In the genomic region with DNA sequence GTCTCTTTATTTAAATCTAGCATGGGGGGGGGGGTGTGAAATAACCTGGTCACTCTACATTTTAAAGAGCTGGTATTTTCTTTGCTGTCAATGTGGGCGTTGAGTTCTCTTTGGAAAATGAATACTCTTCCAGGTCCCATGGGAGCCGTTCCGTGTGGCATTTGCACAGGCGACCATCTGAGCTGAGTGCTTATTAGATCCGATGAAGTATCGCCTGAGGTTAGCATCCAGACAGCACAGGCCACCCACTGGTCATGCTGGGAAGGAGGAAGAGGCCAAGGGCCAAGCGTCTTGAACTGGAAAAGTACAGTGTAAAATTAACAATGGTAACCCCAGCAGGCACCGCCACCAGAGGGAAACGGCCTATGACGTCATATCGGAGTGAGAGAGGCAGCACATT, we compare ENCODE assay signal across 18 mouse cellular contexts. TPM values are rescaled to one million over a fixed set of nuclear protein-coding genes. Genes with fewer than 3 reads are reported as not detected.
DNase-seq lines count a peak whose midpoint lies in the region; ATAC-seq lines count a peak whose summit lies in the region.
"Had no signal": no experiment of that assay in that cellular context is flagged by ENCODE, and none has a peak within 500 bp of the region (broad histone marks: within the 10 kb centered on the region; RNA-seq: fewer than 3 reads in every experiment).

No protein-coding gene starts in this region.

- 71% methylated on average over 11 of the region's 11 CpGs for WGBS in hindbrain, embryonic 10.5 days
- 52% methylated on average over 11 of the region's 11 CpGs for WGBS in hindbrain, embryonic 16.5 days
- 34% methylated on average over 11 of the region's 11 CpGs for WGBS in neural tube, embryonic 13.5 days

- H3K4me1 ChIP-seq in hindbrain, embryonic 10.5 days (replicated peaks), result 0 out of 2 replicates have a peak, but pooled peaks cover 4% of the 10 kb centered on the region
- no peaks in the 10 kb centered on the region for H3K4me1 ChIP-seq in hindbrain, embryonic 16.5 days (ENCODE audit: control insufficient read depth, insufficient read depth, low read depth, low read length)
- peaks cover 19% of the 10 kb centered on the region for H3K4me1 ChIP-seq in neural tube, embryonic 13.5 days (replicated peaks)

- no peaks in the 10 kb centered on the region for H3K36me3 ChIP-seq in hindbrain, embryonic 10.5 days
- H3K36me3 ChIP-seq in hindbrain, embryonic 16.5 days (ENCODE audit: control insufficient read depth, insufficient read depth, low read length), result no peaks in the 10 kb centered on the region
- no peaks in the 10 kb centered on the region for H3K36me3 ChIP-seq in neural tube, embryonic 13.5 days
- H3K36me3 ChIP-seq: embryonic facial prominence, embryonic 15.5 days; hindbrain, embryonic 15.5 days had no signal

- H3K9ac ChIP-seq in hindbrain, embryonic 16.5 days (ENCODE audit: low read depth, low read length), result no peak overlapping the region
- H3K9ac ChIP-seq in neural tube, embryonic 13.5 days, result no peak overlapping the region
- H3K9ac ChIP-seq: embryonic facial prominence, embryonic 15.5 days; hindbrain, embryonic 15.5 days; liver, postnatal 0 days had no signal

- H3K4me3 ChIP-seq in hindbrain, embryonic 10.5 days, result no peak overlapping the region
- no peak overlapping the region for H3K4me3 ChIP-seq in hindbrain, embryonic 16.5 days (ENCODE audit: low read length)
- H3K4me3 ChIP-seq in neural tube, embryonic 13.5 days, result no peak overlapping the region
- H3K4me3 ChIP-seq: embryonic facial prominence, embryonic 15.5 days; hindbrain, embryonic 15.5 days had no signal

- peak; percentile 10 for DNase-seq in hindbrain, embryonic 10.5 days (ENCODE audit: low spot score)
- DNase-seq in neural tube, embryonic 10.5 days (ENCODE audit: extremely low spot score, low spot score), result no peak
- peak; percentile 22 to 32 for DNase-seq in cerebellum, postnatal 10 days
- DNase-seq in heart, postnatal 25 days (ENCODE audit: low spot score), result no peak
- no peak for DNase-seq in adrenal gland, adult 8-10 months
- DNase-seq: gastrocnemius, postnatal 10 days; kidney, adult 11 months; kidney, postnatal 36 days; liver; liver, postnatal 0 days; lung, postnatal 36 days; right cerebral cortex, adult 18-20 months had no signal

- no peak for ATAC-seq in hindbrain, embryonic 16.5 days
- ATAC-seq in neural tube, embryonic 13.5 days (ENCODE audit: low read depth), result peak; percentile 50; the same call in 1 of the 2 replicates
- ATAC-seq: liver, postnatal 0 days; Patski had no signal

- H3K27ac ChIP-seq in hindbrain, embryonic 10.5 days, result no peak overlapping the region
- H3K27ac ChIP-seq in hindbrain, embryonic 16.5 days (ENCODE audit: low read depth, low read length), result no peak overlapping the region
- no peak overlapping the region for H3K27ac ChIP-seq in neural tube, embryonic 13.5 days (replicated peaks)
- H3K27ac ChIP-seq: embryonic facial prominence, embryonic 15.5 days; hindbrain, embryonic 15.5 days had no signal

- intact Hi-C loops in heart, postnatal 25 days (cut with DNase I), result loop anchor here (10.0 kb wide), 1 partner anchor 252 kb away; no protein-coding TSS in a partner anchor

- no peak overlapping the region for H3K4me2 ChIP-seq in hindbrain, embryonic 16.5 days (ENCODE audit: low read length)
- no peak overlapping the region for H3K4me2 ChIP-seq in neural tube, embryonic 13.5 days
- H3K4me2 ChIP-seq: embryonic facial prominence, embryonic 15.5 days; hindbrain, embryonic 15.5 days; midbrain, embryonic 11.5 days had no signal

- peaks cover 3% of the 10 kb centered on the region; the same call in 1 of the 2 replicates for H3K27me3 ChIP-seq in hindbrain, embryonic 10.5 days (ENCODE audit: insufficient read depth, poor library complexity, severe bottlenecking)
- H3K27me3 ChIP-seq in hindbrain, embryonic 16.5 days (replicated peaks; ENCODE audit: control insufficient read depth, insufficient read depth, low read length), result no peaks in the 10 kb centered on the region
- peaks cover 11% of the 10 kb centered on the region; the same call in 1 of the 2 replicates for H3K27me3 ChIP-seq in neural tube, embryonic 13.5 days
- H3K27me3 ChIP-seq: embryonic facial prominence, embryonic 15.5 days; Patski had no signal

- H3K9me3 ChIP-seq in hindbrain, embryonic 10.5 days, result no peaks in the 10 kb centered on the region
- H3K9me3 ChIP-seq in hindbrain, embryonic 16.5 days (ENCODE audit: control insufficient read depth, low read length), result 0 out of 2 replicates have a peak, but pooled peaks cover 2% of the 10 kb centered on the region
- H3K9me3 ChIP-seq in neural tube, embryonic 13.5 days, result no peaks in the 10 kb centered on the region
- H3K9me3 ChIP-seq: embryonic facial prominence, embryonic 15.5 days; hindbrain, embryonic 15.5 days had no signal

RNA-seq across cellular contexts. Expression of gene Creb5, which starts 24.7 kb away (rescaled TPM):
- polyA plus RNA-seq in hindbrain, embryonic 10.5 days (2016; fragmentation: Nextera tagmentation; extraction: Ambion mirVana), result 3.8 and 4.3 TPM in 2 replicates
- polyA plus RNA-seq in hindbrain, embryonic 16.5 days (2015; fragmentation: Nextera tagmentation; extraction: Ambion mirVana), result 3.2 and 4.6 TPM in 2 replicates
- 11.9 and 12.9 TPM in 2 replicates for polyA plus RNA-seq in neural tube, embryonic 13.5 days (2015; fragmentation: Nextera tagmentation; extraction: Ambion mirVana)
- total RNA-seq in heart, postnatal 25 days (2021), result 10 to 100 TPM in 1 of 2 experiments, 1 to 10 TPM in 1; 9.3 to 10.9 TPM
- 1 to 10 TPM; 2.5 to 4.4 (median 3.3) TPM for total RNA-seq in adrenal gland, adult 8-10 months (2022)

Comparison
In these comparisons a context has a peak if more than half of its experiments do, and no peak if none do; other contexts are left out.
1. DNase-seq: peak in hindbrain, embryonic 10.5 days (single experiment) and cerebellum, postnatal 10 days (2 of 2); none in neural tube, embryonic 10.5 days (single experiment), heart, postnatal 25 days (single experiment) and adrenal gland, adult 8-10 months (single experiment).